Mouse (Mus musculus) left cerebral cortex, postnatal 10 days (tissue): ENCODE measurements around the gene Eif2b2. TPM values are rescaled to one million over a fixed set of nuclear protein-coding genes. Genes with fewer than 3 reads are reported as not detected.
A peak's percentile ranks its signal among the peaks of the same experiment; 100 is the strongest.

Experiments
- DNase-seq, 2 experiments: peaks; one replicate each; pipeline ENCODE4 v3.0.0; 2021 to 2022; ENCODE audit warnings: low spot score in 2 of 2, mixed read lengths in 1 of 2; ENCODE audit errors: extremely low spot score in 1 of 2
- intact Hi-C: fragments of 180-260 bp; cut with DNase I; formaldehyde crosslinking; loops from one replicate; pipeline ENCODE4 v1.15.1; 2025
- total RNA-seq, 2 experiments: library from RNA; stranded (reverse); gene quantifications; 2 replicates each; pipeline ENCODE4 v1.2.3; 2021

The Eif2b2 gene
- total RNA-seq, 2 experiments from 2014 or later = 60.8 to 61.7 TPM

DNA sequence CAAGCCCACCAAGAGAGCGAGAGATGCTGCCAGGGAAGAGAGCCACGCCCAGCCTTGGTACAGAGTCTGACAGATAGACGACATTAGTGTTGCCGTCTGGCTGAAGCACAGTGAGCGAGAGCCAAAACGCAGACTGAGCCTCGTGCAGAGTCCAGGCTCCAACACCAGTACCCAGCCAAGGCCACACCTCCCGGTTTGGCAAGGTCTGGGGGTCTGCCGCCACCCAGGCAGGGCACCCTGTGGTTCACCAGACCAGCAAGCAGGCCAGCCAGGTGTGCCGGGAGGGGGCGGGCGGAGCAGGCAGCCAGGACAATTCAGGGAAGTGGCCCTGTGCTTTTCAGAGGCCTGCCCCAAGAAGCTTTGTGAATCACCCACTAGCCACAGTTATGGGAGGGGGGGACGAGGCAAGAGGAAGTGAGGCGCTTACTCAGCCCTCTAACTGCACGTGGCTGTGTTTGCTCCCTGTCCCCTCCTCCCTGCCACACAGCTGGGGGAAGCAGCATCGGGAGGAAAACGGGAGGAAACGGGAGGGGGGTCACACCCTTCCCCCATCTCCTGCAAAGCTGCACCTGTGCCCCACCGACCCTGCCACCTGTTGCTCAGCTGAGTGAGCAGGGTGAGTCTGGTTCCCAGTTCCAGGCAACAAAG lies 26.7 kb upstream of the Eif2b2 start:
- peak in 1 of 2 experiments; percentile 69 for DNase-seq

DNA sequence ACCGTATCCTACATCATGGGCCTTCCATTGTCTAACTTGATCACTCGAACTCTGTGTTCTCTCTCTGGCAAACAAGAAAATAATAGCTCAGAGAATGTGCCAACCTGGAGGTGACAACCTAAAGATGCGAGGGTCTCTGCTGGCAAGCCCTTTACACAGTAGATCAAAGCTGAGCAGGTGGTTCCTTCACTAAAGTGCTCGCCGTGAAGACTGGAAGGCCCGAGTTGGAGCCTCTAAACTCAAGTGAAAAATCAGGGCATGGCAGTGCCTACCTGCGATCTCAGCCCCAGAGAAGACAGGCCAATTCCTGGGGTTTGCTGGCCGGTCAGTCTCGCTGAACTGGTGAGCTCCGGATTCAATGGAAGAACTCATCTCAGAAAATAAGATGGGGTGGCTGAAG lies 26.1 kb upstream of the Eif2b2 start:
- intact Hi-C loops = no loop called here

More for the DNA sequence above, 26.7 kb upstream of the Eif2b2 start:
- intact Hi-C loops = no loop called here

GRCm38 (mm10) chr12:85193923-85194622 lies 25.2 kb upstream of the Eif2b2 start:
- intact Hi-C loops = no loop called here
- no peak for DNase-seq

More for the DNA sequence above, 26.1 kb upstream of the Eif2b2 start:
- DNase-seq = no peak

GRCm38 (mm10) chr12:85194623-85195018 lies 24.7 kb upstream of the Eif2b2 start:
- intact Hi-C loops = no loop called here
- peak; percentile 36 to 88 for DNase-seq

GRCm38 (mm10) chr12:85195086-85195485 lies 24.2 kb upstream of the Eif2b2 start:
- intact Hi-C loops = no loop called here

GRCm38 (mm10) chr12:85196191-85196590 lies 23.1 kb upstream of the Eif2b2 start:
- intact Hi-C loops = no loop called here

More at GRCm38 (mm10) chr12:85195086-85195485, 24.2 kb upstream of the Eif2b2 start:
- DNase-seq = no peak

DNA sequence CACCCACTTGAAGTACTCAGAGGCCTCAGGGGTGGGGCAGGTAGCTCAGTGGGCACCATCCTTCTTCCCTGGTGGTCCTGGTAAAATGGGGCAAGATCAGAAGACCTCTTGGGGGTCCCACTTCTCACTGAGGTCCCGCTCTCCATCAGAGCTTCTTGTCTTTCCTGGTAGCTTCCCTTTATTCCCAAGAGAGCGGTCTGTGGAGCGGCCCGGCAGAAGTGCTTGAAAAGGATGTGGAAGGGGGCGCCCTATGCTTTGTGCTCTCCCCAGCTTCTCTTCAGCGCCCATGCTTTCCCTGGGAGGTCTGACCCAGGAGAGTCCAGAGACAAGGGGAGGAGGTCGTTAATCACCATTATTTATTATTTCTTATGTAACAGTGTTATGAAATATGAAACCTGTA lies 21.9 kb upstream of the Eif2b2 start:
- intact Hi-C loops = no loop called here

More at GRCm38 (mm10) chr12:85196191-85196590, 23.1 kb upstream of the Eif2b2 start:
- no peak for DNase-seq

GRCm38 (mm10) chr12:85197936-85198335 lies 21.3 kb upstream of the Eif2b2 start:
- intact Hi-C loops = no loop called here
- no peak for DNase-seq

More for the DNA sequence above, 21.9 kb upstream of the Eif2b2 start:
- DNase-seq = no peak

DNA sequence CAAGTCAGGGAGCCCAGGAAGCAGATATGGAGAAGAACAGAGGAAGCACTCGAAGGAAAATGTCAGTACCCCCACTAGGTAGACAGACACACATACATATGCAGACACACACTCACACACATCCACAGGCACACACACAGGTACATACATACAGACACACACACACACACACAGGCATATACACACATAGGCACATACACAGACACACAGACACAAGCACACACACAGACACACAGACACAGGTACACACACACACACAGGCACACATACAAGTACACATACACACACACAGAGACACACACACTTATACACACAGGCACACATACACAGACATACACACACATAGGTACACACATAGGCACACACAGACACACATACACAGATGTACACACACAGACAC lies 19.3 kb upstream of the Eif2b2 start:
- no peak for DNase-seq
- intact Hi-C loops = no loop called here

DNA sequence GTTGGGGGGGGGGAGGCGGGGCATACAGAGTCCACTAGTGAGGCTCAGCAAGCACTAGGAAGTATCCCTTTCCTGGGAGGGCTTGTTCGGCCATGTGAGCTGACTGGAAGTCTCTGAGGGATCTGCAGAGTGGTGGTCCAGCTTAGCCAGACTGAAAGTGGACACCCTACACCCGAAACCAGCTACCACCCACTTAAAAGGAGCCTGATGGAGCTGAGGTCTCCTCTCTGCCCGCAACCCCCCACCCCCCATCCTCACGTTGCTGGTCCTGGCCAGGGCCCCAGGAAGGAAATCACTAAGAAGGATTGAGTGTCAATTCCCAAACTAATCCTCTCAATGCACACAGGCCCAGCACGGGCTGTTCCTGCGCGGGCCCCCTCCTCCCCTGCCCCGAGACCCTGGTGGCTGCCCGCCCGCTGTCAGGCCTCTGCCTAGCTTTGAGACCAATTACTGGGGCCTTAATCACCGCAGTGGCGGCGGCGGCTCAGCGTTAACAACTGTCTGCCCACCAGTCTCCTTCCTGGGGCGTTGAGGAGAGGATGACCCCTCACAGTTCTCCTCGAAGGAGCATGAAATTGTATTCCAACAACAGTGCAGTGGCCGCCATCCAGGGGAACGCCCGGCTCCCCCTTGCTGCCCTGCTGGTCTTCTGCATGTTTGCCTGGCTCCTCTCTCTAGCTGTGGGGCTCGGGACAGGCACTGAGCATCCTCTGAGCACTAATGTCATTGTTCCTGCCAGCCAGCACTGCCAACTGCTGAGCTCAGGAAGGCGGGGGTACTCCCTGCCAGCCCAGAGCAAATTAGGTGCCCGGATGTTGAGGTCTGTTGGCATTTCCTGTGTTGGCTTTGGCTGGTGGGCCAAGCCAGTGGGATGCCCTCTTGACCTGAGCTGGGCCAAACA lies 18.1 kb upstream of the Eif2b2 start:
- intact Hi-C loops = no loop called here
- DNase-seq = no peak

- intact Hi-C loops = no loop called here
- DNase-seq = no peak
These were observed 17.5 kb upstream of the Eif2b2 start for GRCm38 (mm10) chr12:85201830-85202147.

- intact Hi-C loops = no loop called here
- DNase-seq = no peak
These were observed 17.1 kb upstream of the Eif2b2 start for GRCm38 (mm10) chr12:85202191-85202590.

GRCm38 (mm10) chr12:85203699-85204098 lies 15.6 kb upstream of the Eif2b2 start:
- intact Hi-C loops = no loop called here
- DNase-seq = no peak

- intact Hi-C loops = no loop called here
- DNase-seq = no peak
These were observed 15.2 kb upstream of the Eif2b2 start for GRCm38 (mm10) chr12:85204105-85204504.

DNA sequence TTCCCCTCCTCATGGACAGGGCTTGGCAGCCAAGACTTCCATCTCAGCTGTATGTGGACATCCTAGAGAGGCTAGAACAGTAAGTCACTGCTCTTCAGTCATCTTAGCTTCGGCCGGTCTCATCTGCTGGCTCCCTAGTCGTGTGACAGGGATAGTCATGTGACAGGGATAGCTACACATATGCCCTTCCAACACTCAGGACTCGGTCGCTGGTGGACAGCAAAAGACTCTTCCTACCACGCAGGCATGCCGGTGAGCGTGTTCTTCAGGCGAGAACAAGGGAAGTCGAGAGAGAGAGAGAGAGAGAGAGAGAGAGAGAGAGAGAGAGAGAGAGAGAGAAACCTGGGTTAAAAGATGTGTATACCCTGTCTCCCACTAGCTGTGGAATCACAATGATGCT lies 13.9 kb upstream of the Eif2b2 start:
- DNase-seq = no peak
- intact Hi-C loops = no loop called here

- DNase-seq = no peak
- intact Hi-C loops = no loop called here
These were observed 10.5 kb upstream of the Eif2b2 start for GRCm38 (mm10) chr12:85208687-85209199.

GRCm38 (mm10) chr12:85215031-85215430 lies 4.2 kb upstream of the Eif2b2 start:
- intact Hi-C loops = loop anchor here (5.0 kb wide), 1 partner anchor 33 kb away; no protein-coding TSS in a partner anchor
- no peak for DNase-seq

- DNase-seq = no peak
- intact Hi-C loops = loop anchor here (5.0 kb wide), 1 partner anchor 36 kb away; no protein-coding TSS in a partner anchor
These were observed 1.5 kb upstream of the Eif2b2 start for GRCm38 (mm10) chr12:85217733-85218310.

GRCm38 (mm10) chr12:85219905-85220290 lies 617 bp downstream of the Eif2b2 start:
- no peak for DNase-seq
- intact Hi-C loops = loop anchor here (5.0 kb wide), 1 partner anchor 38 kb away; no protein-coding TSS in a partner anchor
